Mouse (Mus musculus) adrenal gland, adult 18-20 months (tissue): ENCODE measurements around the gene Leng8. TPM values are rescaled to one million over a fixed set of nuclear protein-coding genes. Genes with fewer than 3 reads are reported as not detected.

Source experiments
- DNase-seq, 2 experiments: peaks; one replicate each; pipeline ENCODE4 v3.0.0; 2021 to 2022; ENCODE audit warnings: low spot score in 2 of 2
- total RNA-seq, 2 experiments: library from RNA; stranded (reverse); gene quantifications; 1 replicate in 1 of 2; 2 replicates in 1 of 2; pipeline ENCODE4 v1.2.3; 2021

Leng8 gene
- total RNA-seq, 2 experiments from 2014 or later, result 86.8 to 106 TPM

DNA sequence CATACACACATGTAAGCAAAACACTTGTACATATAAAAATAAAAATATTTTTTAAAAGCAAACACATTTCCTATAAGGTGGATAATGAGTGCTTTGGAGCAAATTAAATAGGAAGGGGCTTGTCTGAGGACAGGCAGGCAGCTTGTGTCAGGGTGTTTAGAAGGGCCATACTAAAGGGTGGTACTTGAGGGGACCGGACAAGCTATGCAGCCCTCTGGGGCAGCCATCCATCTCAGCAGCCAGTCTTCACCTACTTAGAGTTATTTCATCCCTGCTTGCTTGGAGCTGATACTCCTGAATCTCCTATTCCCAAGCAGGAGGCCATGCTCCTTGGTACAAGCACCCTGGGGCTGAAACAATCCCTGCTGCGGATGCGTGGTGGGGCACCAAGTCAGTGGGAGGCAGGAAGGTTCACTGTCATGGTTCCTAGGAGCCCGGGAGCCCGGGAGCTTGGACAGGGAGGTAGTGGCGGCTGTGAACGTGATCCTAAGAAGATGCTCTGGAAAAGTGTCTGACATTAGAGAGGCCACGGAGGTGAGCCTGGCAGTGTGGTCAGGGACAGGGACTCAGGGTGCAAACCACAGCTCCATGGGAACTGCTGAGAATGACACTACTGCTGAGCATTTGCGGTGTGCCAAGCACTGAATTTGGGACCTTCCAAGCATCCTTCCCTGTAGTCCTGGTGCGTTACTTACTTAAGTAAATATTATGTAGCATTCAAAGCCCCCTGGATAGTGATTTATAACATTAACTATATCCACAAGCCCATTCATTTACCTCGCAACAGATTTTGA, 9.7 kb upstream of the Leng8 start:
- no peak for DNase-seq

DNA sequence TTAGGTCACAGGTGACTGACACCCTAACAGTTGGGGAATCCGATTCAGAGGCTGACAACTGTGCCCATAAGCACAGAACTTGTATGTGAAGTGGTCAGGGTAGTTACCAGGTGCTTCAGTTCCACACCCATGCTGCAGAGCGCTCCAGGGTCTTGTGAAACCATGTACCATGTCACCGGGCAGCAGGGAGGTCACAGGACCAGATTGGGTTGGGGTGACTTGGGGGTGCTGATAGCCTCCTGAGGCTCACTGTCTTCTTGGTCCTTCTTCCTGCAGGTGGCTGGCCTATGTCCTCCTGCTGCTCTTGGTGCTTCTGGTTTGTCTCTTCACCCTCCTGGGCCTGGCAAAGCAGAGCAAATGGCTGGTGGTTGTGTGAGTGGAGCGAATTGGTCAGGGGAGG, 8.9 kb upstream of the Leng8 start:
- DNase-seq, result no peak

DNA sequence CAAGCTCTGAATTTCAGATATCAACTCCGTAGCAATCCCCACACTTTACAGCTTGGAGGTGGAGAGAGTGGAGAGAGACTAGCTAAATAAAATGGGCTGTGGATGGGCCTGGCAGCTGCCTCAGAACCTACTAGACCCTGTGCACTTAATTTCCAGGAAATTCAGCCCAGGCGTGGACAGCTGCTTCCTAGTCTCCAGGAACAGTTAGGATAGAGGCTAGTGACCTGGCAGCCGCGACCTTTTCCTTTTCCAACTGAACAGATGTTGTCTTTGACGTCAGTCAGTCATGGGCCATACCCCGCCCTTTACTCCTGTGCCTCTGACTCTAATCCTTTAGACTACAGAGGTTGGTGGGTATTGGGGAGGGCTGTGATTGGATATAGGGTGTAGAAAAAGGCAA, 8.0 kb upstream of the Leng8 start:
- DNase-seq, result no peak

DNA sequence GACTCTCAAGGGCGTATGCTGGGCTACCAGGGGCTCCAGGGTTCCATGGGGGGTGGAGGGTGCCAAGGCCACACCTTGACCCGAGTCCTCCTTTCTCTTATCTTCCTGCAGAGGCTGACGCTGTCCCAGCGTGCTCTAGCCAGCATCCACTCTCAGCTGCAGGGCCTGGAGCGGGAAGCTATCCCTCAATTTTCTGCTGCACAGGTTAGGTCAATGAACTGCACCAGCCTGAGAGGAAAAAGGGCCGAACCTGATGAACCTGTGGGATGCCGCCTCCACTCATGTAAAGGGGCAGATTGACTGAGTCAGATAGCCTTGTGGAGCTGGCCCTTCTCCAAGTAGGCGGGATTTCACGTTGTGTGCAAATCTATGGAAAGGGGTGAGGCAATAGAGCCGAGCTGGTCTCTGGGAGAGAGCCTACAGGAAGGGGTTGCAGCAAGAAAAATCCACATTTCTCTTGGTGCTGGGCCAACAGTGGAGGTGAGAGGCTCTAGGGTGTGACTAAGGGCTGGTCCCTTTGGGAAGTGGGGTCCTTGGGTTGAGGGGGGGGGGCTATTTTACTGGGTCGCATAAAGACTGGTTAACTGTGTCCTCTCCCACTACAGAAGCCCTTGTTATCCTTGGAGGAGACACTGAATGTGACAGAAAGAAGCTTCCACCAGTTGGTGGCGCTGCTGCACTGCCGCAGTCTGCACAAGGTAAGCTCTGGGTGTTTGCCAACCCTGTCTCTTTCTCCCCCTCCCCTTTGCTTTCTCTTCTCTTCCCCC, 6.0 kb upstream of the Leng8 start:
- peak; percentile 73 to 79 for DNase-seq

DNA sequence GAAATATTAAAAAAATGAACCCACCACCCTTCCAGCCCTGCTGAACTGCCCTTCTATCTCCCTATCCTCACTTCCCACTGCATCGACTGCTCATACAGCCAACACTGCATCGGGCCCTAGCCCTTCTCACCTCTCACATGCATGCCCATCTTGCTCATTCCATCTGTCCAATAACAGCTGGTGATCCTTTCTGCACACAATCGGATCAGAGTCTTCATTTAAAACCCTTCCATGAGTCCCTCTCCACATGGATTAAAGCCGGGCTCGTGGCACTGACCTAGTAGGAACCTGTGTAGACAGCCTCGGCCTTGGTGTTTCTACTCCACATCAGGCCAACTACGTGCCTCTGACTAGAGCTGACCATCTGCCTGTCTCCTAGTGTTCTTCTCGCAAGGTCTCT, 4.9 kb upstream of the Leng8 start:
- no peak for DNase-seq

DNA sequence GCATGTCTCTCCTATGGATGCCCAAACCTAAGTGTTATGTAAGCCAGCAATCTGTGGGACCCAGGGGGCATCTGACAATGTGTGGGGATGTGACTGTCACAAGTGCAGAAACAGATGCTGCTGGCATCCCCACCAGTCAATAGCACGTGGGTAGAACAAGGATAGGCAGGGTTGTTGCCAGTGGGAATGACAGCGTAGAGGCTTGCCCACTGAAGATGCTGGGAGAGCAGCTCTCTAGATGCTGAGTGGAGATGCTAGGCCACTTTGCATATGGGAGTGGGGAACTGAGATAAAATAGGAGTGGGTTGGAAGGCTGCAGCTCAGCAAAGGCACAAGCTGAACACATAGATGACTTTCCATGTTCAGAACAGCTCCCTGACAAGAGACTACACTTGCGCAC, 4.3 kb upstream of the Leng8 start:
- no peak for DNase-seq

DNA sequence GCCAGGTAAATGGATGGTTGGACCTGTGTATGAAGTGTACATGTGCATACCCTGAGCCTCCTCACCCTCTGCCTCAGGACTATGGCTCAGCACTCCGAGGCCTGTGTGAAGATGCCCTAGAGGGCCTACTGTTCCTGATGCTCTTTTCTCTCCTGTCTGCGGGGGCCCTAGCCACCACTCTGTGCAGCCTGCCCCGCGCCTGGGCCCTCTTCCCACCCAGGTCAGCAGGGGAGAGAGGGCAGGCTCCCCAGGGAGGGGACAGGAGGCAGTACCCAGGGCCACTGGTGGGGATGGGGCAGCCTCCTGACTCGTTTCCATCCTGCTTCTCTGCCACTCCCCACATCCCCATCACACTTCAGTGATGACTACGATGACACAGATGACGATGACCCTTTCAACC, 3.8 kb upstream of the Leng8 start:
- no peak for DNase-seq

DNA sequence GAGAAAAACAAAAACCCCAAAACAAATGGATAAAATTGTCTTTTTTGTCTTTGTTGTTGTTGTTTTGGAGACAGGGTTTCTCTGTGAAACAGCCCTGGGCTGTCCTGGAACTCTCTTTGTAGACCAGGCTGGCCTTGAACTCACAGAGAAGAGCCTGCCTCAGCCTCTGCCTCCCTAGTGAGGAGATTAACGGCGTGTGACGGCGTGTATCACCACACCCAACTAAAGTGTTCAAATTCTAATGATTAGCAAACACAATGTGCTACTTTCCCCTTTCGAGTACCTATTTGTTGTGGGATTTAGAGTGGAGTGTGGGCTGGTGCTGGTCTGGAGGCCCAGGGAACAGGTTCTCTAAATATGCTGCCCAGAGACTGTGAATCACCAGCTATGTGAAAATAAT, 1.9 kb upstream of the Leng8 start:
- peak in 1 of 2 experiments; percentile 7 for DNase-seq

DNA sequence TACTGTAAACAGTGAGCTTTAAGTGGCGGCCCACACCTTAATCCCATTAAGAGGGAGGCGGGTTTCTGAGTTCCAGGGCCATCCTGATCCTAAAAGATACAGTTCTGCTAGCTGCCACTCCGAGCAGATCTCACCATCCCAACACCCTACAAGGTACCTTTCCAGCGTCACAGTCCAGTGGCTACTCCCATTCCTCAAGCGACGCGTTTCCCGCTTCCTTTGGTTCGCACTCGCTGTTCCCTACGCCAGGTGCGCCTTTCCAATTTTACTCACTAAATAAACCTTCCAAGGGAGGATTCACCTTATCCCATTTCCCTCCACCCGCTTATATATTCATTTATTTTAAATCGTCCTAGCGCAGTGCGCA, 452 bp upstream of the Leng8 start:
- DNase-seq, result no peak

DNA sequence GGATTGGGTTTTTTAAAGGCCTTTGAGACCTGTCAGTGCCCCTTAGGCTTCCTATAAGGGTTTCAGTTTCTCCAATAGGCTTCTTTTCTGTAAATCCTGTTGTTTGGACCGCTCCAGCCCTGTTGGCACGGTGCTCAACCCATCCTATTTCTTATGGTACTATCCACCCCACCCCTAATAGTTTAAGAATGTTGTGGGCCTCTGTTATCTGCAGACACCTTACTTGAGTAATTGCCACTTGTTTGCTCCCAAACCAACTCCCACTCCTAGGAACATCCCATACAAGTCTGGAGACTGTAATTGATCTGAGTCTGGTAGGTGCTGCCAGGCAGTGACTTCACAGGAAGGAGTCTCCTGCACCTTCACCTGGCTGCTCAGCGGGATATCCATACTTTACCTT, 907 bp downstream of the Leng8 start:
- DNase-seq, result peak in 1 of 2 experiments; percentile 14

DNA sequence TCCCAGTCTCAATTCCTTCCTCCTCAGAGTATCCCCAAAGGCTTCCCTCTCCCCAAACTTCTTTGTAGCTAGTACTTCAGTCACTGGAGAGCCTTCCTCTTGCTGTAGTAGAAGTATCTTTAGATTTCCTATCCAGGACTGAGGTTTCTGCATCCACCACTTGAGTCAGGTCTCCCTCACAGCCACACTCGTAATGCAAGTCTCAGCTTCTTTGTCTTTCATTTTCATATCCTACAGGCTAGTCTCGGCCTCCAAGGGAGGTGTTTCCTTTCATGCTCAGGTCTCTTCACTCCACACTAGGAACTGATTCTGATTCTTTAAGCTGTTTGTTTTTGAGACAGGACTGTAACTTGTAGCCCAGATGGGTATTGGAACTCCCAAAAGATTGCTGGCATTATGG, 1.3 kb downstream of the Leng8 start:
- peak in 1 of 2 experiments; percentile 0 for DNase-seq

DNA sequence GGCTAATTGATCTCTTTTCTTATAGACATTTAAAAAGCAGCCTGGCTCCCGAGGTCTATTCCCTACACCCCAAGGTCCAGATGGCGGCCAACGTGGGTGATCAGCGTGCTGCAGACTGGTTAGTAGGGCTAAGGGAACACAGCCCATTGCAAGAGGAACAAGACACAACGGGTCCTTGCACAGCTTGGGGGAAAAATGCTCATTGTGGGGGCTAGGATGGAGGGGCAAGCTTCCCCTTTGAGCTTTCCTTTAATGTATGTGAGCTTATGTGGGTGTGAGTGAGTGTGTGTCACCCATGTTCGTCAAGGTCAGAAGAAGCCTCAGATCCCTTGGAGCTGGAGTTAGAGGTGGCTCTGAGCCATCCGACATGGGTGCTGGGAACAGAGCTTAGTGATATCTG, 1.8 kb downstream of the Leng8 start:
- peak in 1 of 2 experiments; percentile 15 for DNase-seq

DNA sequence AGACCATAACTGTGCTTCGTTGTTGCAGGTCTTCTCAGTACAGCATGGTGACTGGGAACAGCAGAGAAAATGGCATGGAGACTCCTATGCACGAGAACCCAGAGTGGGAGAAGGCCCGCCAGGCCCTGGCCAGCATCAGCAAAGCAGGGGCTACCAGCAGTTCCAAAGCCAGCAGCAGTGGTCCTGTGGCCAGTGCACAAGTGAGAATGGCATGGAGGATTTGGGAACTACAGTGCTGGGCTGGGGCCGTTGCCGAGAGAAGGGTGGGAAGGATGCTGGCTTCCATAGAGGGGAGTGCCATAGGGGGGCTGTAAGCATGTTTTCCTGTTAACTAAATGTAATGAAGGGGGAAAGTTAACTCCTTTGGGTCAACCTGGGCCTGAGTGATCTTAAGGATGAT, 2.6 kb downstream of the Leng8 start:
- DNase-seq, result peak in 1 of 2 experiments; percentile 19

DNA sequence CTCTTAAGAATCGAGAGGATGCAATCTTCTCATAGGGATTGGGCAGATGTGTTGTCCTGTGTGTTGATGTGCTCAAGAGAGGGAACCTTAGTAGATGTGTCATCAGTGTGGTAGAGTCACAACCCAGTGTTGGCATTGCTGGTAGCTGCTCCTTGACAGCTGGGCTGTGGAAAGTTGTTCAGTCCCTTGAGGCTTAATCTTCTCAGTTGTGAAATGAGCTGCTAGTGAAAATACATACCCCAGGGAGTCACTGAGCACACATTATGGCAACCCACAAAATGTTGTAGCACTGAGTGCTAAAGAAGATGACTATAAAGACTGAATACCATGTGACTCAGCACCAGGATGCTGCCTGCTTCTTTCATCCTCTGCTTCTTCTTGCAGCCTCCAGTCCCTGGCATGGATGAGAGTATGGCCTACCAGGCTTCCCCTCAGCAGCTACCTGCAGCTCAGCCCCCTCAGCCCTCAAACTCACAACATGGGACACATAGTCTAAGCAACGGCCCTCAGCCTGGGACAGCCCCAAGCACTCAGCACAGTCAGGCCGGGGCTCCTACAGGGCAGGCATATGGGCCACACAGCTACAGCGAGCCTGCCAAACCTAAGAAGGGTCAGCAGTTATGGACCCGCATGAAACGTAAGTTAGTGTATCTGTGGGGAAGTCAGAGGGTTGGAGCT, 4.9 kb downstream of the Leng8 start:
- DNase-seq, result peak in 1 of 2 experiments; percentile 16

DNA sequence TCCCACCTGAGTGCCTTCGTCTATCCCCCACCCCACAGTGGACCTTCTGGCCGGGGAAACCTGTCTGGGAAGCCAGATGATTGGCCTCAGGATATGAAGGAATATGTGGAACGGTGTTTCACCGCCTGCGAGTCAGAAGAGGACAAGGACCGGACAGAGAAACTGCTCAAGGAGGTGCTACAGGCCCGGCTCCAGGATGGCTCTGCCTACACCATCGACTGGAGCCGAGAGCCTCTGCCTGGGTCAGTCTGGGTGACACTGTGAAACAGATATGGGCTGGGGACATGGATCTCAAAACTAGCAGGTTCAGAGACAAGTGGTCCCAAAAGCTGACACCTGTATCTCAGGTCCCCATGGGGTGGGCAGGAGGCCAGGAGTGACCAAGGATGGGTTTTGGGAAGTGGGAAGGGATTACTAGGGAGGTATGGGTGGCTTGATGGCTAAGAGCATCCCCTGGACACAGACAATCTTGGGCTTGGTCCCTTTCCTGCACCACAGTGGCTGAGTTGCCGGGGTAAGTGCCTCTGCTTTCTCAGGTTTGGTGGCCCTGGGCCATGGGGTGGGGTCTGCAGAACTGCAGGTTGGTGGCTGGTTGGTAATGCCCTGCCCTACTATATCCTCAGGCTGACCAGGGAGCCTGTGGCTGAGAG, 6.1 kb downstream of the Leng8 start:
- DNase-seq, result peak in 1 of 2 experiments; percentile 18

DNA sequence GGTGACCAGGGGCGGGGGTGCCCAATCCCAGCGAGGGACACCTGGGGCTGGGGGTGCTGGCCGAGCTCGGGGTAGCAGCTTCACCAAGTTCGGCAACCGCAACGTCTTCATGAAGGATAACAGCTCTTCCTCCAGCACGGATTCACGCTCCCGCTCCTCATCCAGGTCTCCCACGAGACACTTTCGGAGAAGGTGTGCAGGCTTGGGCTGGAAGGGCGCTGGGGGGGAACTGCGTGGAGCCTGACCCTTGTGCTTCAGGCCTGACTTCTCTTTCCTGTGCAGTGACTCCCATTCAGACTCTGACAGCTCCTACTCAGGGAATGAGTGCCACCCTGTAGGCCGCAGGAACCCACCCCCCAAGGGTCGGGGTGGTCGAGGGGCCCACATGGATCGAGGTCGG, 6.7 kb downstream of the Leng8 start:
- no peak for DNase-seq

DNA sequence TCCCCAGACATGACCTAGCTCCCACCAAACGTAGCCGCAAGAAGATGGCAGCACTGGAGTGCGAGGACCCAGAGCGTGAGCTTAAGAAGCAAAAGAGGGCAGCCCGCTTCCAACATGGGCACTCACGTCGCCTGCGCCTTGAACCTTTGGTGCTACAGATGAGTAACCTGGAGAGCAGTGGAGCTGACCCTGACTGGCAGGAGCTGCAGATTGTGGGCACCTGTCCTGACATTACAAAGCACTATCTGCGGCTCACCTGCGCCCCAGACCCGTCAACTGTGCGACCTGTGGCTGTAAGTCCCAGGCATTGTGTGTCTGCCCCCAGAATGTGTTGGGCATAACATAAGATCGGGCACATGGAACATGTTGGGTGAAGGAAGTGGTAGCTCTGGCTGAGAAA, 7.2 kb downstream of the Leng8 start:
- peak in 1 of 2 experiments; percentile 18 for DNase-seq

DNA sequence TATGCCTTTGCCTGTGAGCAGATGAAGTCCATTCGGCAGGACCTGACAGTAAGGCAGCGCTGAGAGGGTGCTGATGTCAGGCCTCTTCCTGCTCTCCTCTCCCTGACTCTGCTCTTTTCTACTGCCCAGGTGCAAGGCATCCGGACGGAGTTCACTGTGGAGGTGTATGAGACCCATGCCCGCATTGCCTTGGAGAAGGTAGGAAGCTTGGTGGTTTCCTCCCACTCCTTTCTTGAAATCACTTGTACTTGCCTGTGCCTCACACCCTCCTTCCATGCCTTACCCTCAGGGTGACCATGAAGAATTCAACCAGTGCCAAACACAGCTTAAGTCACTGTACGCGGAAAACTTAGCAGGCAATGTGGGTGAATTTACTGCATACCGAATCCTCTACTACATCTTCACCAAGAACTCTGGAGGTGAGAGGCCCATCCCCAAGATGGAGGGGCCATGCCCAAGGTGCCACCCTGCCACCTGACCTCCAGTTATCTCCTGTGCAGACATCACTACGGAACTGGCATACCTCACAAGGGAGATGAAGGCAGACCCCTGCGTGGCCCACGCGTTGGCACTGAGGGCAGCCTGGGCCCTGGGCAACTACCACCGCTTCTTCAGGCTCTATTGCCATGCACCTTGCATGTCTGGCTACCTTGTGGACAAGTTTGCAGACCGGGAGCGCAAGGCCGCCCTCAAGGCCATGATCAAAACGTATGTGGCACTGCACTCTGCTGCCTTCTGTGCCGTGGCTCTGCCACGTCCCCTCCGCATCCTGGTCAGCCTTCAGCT, 8.1 kb downstream of the Leng8 start:
- no peak for DNase-seq

DNA sequence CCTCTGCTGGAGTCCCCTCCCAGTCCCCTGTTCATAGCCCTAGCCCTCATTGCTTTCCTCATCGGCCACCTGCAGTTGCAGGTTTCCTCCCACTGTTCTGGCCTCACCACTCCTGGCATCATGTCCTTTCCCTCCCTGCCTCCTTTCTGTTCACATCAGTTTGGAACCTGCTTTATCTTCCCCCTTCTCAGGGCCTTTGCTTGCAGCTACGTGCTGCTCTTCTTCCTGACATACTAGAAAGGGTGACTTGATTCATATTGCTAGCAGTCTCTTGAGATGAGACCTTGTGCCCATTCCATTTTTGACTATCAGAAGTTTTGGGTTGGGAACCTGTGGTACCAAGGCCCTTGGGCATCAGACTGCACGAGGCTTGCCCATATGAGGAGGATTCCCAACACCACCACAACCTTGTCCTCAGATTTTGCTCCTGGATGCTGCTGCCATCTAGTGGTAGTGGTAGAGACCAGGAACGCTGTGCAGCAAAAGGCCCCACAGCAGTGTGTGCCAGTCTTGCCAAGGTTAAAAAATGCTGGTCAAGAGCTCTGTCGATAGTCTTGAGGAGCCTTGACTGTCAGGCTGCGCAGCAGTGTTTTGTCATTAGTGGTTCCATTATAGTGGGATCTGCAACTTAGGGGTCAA, 8.8 kb downstream of the Leng8 start:
- DNase-seq, result peak in 1 of 2 experiments; percentile 68
